Mouse (Mus musculus): Measurements from ENCODE around the gene Ky.

- TF ChIP-seq GATA1 (IDR thresholded peaks at IDR 0.05; ENCODE audit: borderline replicate concordance, low read length) (no peak), POLR2AphosphoS5 (IDR thresholded peaks at IDR 0.05; ENCODE audit: insufficient replicate concordance, low read depth, low read length) (no peak), CTCF (IDR thresholded peaks at IDR 0.05; ENCODE audit: low read depth, low read length) (no peak), TAL1 (conservative IDR thresholded peaks at IDR 0.05; ENCODE audit: low read depth, low read length) (no peak), GATA2 (IDR thresholded peaks at IDR 0.05; ENCODE audit: borderline replicate concordance, low read depth, low read length) (no peak)
These were observed 8.4 kb upstream of the Ky start for GRCm38 (mm10) chr9:102497089-102497690.

All from G1E (cell line).